Mouse (Mus musculus): ENCODE results near the gene Rapgefl1. TPM values are rescaled to one million over a fixed set of nuclear protein-coding genes. Genes with fewer than 3 reads are reported as not detected.
A peak's percentile ranks its signal among the peaks of the same experiment; 100 is the strongest.

The Rapgefl1 gene
- polyA plus RNA-seq, 1 experiment from 2014 or later: 1.6 TPM

- no peaks in the 10 kb centered on the region for H3K36me3 ChIP-seq (replicated peaks)
- WGBS: 70% methylated on average over 19 of the region's 19 CpGs
Measured at GRCm38 (mm10) chr11:98846865-98847604, 10.4 kb downstream of the Rapgefl1 start.

GRCm38 (mm10) chr11:98849196-98849894 lies 12.8 kb downstream of the Rapgefl1 start:
- Histone ChIP-seq H3K9ac (no peak overlapping the region), H3K27me3 (peaks cover 11% of the 10 kb centered on the region; the same call in 1 of the 2 replicates), H3K4me2 (peak overlapping the region; percentile 10; the same call in 1 of the 2 replicates), H3K9me3 (no peaks in the 10 kb centered on the region), H3K36me3 (replicated peaks) (no peaks in the 10 kb centered on the region), H3K4me3 (replicated peaks) (no peak overlapping the region), H3K27ac (no peak overlapping the region), H3K4me1 (peaks cover 22% of the 10 kb centered on the region)
- no peak for ATAC-seq (ENCODE audit: low FRiP score)
- 12% methylated on average over 16 of the region's 19 CpGs for WGBS

More at GRCm38 (mm10) chr11:98846865-98847604, 10.4 kb downstream of the Rapgefl1 start:
- no peak overlapping the region for H3K4me2 ChIP-seq
- H3K9me3 ChIP-seq: no peaks in the 10 kb centered on the region
- H3K4me1 ChIP-seq: peaks cover 17% of the 10 kb centered on the region
- ATAC-seq (ENCODE audit: low FRiP score): no peak
- no peak overlapping the region for H3K27ac ChIP-seq
- peaks cover 11% of the 10 kb centered on the region; the same call in 1 of the 2 replicates for H3K27me3 ChIP-seq
- no peak overlapping the region for H3K4me3 ChIP-seq (replicated peaks)
- no peak overlapping the region for H3K9ac ChIP-seq

- no peaks in the 10 kb centered on the region for H3K9me3 ChIP-seq
- peaks cover 11% of the 10 kb centered on the region; the same call in 1 of the 2 replicates for H3K27me3 ChIP-seq
- H3K4me3 ChIP-seq (replicated peaks): no peak overlapping the region
- peak overlapping the region; percentile 27 for H3K4me2 ChIP-seq
- H3K27ac ChIP-seq: no peak overlapping the region
- peaks cover 22% of the 10 kb centered on the region for H3K4me1 ChIP-seq
- H3K9ac ChIP-seq: 0 out of 2 replicates have a peak overlapping the region, but pooled peaks have one; percentile 18
- WGBS: 59% methylated on average over 26 of the region's 26 CpGs
- ATAC-seq (ENCODE audit: low FRiP score): peak; percentile 65; the same call in 1 of the 2 replicates
- no peaks in the 10 kb centered on the region for H3K36me3 ChIP-seq (replicated peaks)
Measured at GRCm38 (mm10) chr11:98850100-98851093, 13.8 kb downstream of the Rapgefl1 start.

GRCm38 (mm10) chr11:98854116-98854515 lies 17.5 kb downstream of the Rapgefl1 start:
- peaks cover 16% of the 10 kb centered on the region; the same call in 1 of the 2 replicates for H3K27me3 ChIP-seq
- WGBS: 92% methylated on average over 8 of the region's 8 CpGs
- H3K9ac ChIP-seq: no peak overlapping the region
- no peak overlapping the region for H3K27ac ChIP-seq
- no peak for ATAC-seq (ENCODE audit: low FRiP score)
- no peaks in the 10 kb centered on the region for H3K36me3 ChIP-seq (replicated peaks)
- no peak overlapping the region for H3K4me2 ChIP-seq
- H3K9me3 ChIP-seq: no peaks in the 10 kb centered on the region
- H3K4me1 ChIP-seq: peaks cover 20% of the 10 kb centered on the region
- H3K4me3 ChIP-seq (replicated peaks): no peak overlapping the region

GRCm38 (mm10) chr11:98854659-98855058 lies 18.1 kb downstream of the Rapgefl1 start:
- Histone ChIP-seq H3K9me3 (no peaks in the 10 kb centered on the region), H3K27ac (no peak overlapping the region), H3K27me3 (peaks cover 14% of the 10 kb centered on the region; the same call in 1 of the 2 replicates), H3K4me3 (replicated peaks) (no peak overlapping the region), H3K9ac (no peak overlapping the region), H3K4me2 (no peak overlapping the region), H3K4me1 (peaks cover 14% of the 10 kb centered on the region), H3K36me3 (replicated peaks) (no peaks in the 10 kb centered on the region)
- WGBS: 93% methylated on average over 2 of the region's 2 CpGs
- no peak for ATAC-seq (ENCODE audit: low FRiP score)

GRCm38 (mm10) chr11:98858759-98859731 lies 22.5 kb downstream of the Rapgefl1 start:
- no peak overlapping the region for H3K4me3 ChIP-seq (replicated peaks)
- H3K36me3 ChIP-seq (replicated peaks): no peaks in the 10 kb centered on the region
- 39% methylated on average over 14 of the region's 14 CpGs for WGBS
- H3K9me3 ChIP-seq: no peaks in the 10 kb centered on the region
- peaks cover 10% of the 10 kb centered on the region; the same call in 1 of the 2 replicates for H3K27me3 ChIP-seq
- H3K4me2 ChIP-seq: no peak overlapping the region
- H3K27ac ChIP-seq: no peak overlapping the region
- no peak for ATAC-seq (ENCODE audit: low FRiP score)
- H3K9ac ChIP-seq: no peak overlapping the region
- peaks cover 6% of the 10 kb centered on the region for H3K4me1 ChIP-seq

GRCm38 (mm10) chr11:98863028-98863750 lies 26.6 kb downstream of the Rapgefl1 start, which contains the start of gene Wipf2:
Wipf2 (plus strand) TSS chr11:98863638.
- Histone ChIP-seq H3K9me3 (no peaks in the 10 kb centered on the region), H3K4me3 (replicated peaks) (peak within 1 kb of the TSS; percentile 64), H3K9ac (peak within 1 kb of the TSS; percentile 74), H3K27me3 (peaks cover 2% of the 10 kb centered on the region; the same call in 1 of the 2 replicates), H3K27ac (peak within 1 kb of the TSS; percentile 94), H3K36me3 (replicated peaks) (peaks cover 15% of the 10 kb centered on the region), H3K4me2 (peak within 1 kb of the TSS; percentile 77), H3K4me1 (peaks cover 19% of the 10 kb centered on the region)
- peak; percentile 95 for ATAC-seq (ENCODE audit: low FRiP score)
- 7% methylated on average over 41 of the region's 41 CpGs for WGBS

GRCm38 (mm10) chr11:98863751-98864429 lies 27.3 kb downstream of the Rapgefl1 start:
- ATAC-seq (ENCODE audit: low FRiP score): peak; percentile 79
- Histone ChIP-seq H3K36me3 (replicated peaks) (peaks cover 19% of the 10 kb centered on the region), H3K27me3 (peaks cover 2% of the 10 kb centered on the region; the same call in 1 of the 2 replicates), H3K4me1 (peaks cover 19% of the 10 kb centered on the region), H3K27ac (peak overlapping the region; percentile 94), H3K9me3 (no peaks in the 10 kb centered on the region), H3K4me2 (peak overlapping the region; percentile 77), H3K9ac (peak overlapping the region; percentile 74), H3K4me3 (replicated peaks) (peak overlapping the region; percentile 64)
- WGBS: 0% methylated on average over 38 of the region's 39 CpGs

GRCm38 (mm10) chr11:98867293-98867692 lies 30.7 kb downstream of the Rapgefl1 start:
- no peak for ATAC-seq (ENCODE audit: low FRiP score)
- Histone ChIP-seq H3K27ac (no peak overlapping the region), H3K36me3 (replicated peaks) (peaks cover 33% of the 10 kb centered on the region), H3K4me2 (no peak overlapping the region), H3K4me3 (replicated peaks) (no peak overlapping the region), H3K9me3 (no peaks in the 10 kb centered on the region), H3K4me1 (peaks cover 20% of the 10 kb centered on the region), H3K27me3 (no peaks in the 10 kb centered on the region), H3K9ac (no peak overlapping the region)
- 58% methylated on average over 12 of the region's 12 CpGs for WGBS

GRCm38 (mm10) chr11:98869906-98870305 lies 33.3 kb downstream of the Rapgefl1 start:
- H3K4me3 ChIP-seq (replicated peaks): no peak overlapping the region
- H3K27me3 ChIP-seq: no peaks in the 10 kb centered on the region
- peaks cover 41% of the 10 kb centered on the region for H3K36me3 ChIP-seq (replicated peaks)
- no peak for ATAC-seq (ENCODE audit: low FRiP score)
- H3K4me1 ChIP-seq: peaks cover 7% of the 10 kb centered on the region; the same call in 1 of the 2 replicates
- 95% methylated on average over 8 of the region's 8 CpGs for WGBS
- no peak overlapping the region for H3K4me2 ChIP-seq
- no peak overlapping the region for H3K9ac ChIP-seq
- no peak overlapping the region for H3K27ac ChIP-seq
- H3K9me3 ChIP-seq: no peaks in the 10 kb centered on the region

Data from forebrain, embryonic 12.5 days (tissue).